In genomic region chr14:33246476-33246875, GRCm38 (mm10) we compare ENCODE assay signal across 8 mouse cellular contexts. TPM values are rescaled to one million over a fixed set of nuclear protein-coding genes. Genes with fewer than 3 reads are reported as not detected.
DNase-seq lines count a peak whose midpoint lies in the region; ATAC-seq and TF ChIP-seq lines count a peak whose summit lies in the region.

No protein-coding gene starts in this region.

- H3K9me3 ChIP-seq in neural tube, embryonic 15.5 days (replicated peaks), result no peaks in the 10 kb centered on the region
- H3K9me3 ChIP-seq in limb, embryonic 10.5 days (replicated peaks), result no peaks in the 10 kb centered on the region

- peaks cover 18% of the 10 kb centered on the region for H3K4me1 ChIP-seq in neural tube, embryonic 15.5 days
- H3K4me1 ChIP-seq in limb, embryonic 10.5 days, result peaks cover 47% of the 10 kb centered on the region

- H3K9ac ChIP-seq in neural tube, embryonic 15.5 days (replicated peaks), result no peak overlapping the region

- no peak overlapping the region for H3K27ac ChIP-seq in neural tube, embryonic 15.5 days (replicated peaks)
- no peak overlapping the region for H3K27ac ChIP-seq in limb, embryonic 10.5 days

- TF ChIP-seq CTCF in brain, embryonic 14.5 days (IDR thresholded peaks at IDR 0.05; ENCODE audit: borderline replicate concordance, extremely low read depth, insufficient read depth, insufficient read length), result peak; percentile 46; the same call in 1 of the 2 replicates

- H3K36me3 ChIP-seq in neural tube, embryonic 15.5 days, result no peaks in the 10 kb centered on the region
- H3K36me3 ChIP-seq in limb, embryonic 10.5 days, result no peaks in the 10 kb centered on the region

- H3K4me3 ChIP-seq in neural tube, embryonic 15.5 days (replicated peaks), result no peak overlapping the region
- no peak overlapping the region for H3K4me3 ChIP-seq in limb, embryonic 10.5 days

- 34% methylated on average over 8 of the region's 8 CpGs for WGBS in neural tube, embryonic 15.5 days
- 26% methylated on average over 8 of the region's 8 CpGs for WGBS in limb, embryonic 10.5 days

- no peak overlapping the region for H3K4me2 ChIP-seq in neural tube, embryonic 15.5 days

- H3K27me3 ChIP-seq in neural tube, embryonic 15.5 days (replicated peaks), result peaks cover 11% of the 10 kb centered on the region
- H3K27me3 ChIP-seq in limb, embryonic 10.5 days (ENCODE audit: low read depth, poor library complexity, severe bottlenecking), result peaks cover 25% of the 10 kb centered on the region

- ATAC-seq in cerebellum, adult (ENCODE audit: insufficient number of reproducible peaks, low FRiP score, low TSS enrichment), result no peak
- no peak for ATAC-seq in neural tube, embryonic 15.5 days (ENCODE audit: low FRiP score)

- intact Hi-C loops in gastrocnemius, postnatal 14 days (cut with DNase I; ENCODE audit: low total_unique reads), result no loop called here

- TF ChIP-seq POLR2A in brain, embryonic 14.5 days (IDR thresholded peaks at IDR 0.05; ENCODE audit: borderline replicate concordance, extremely low read depth, insufficient read depth, insufficient read length, poor library complexity, severe bottlenecking), result no peak

- DNase-seq in cerebellum, adult 11 months, result peak; percentile 33
- peak; percentile 32 for DNase-seq in neural tube, embryonic 10.5 days (ENCODE audit: extremely low spot score, low spot score)
- DNase-seq in brain, embryonic 14.5 days (ENCODE audit: low read depth), result no peak
- DNase-seq in gastrocnemius, postnatal 14 days, result peak; percentile 66
- DNase-seq in limb, embryonic 10.5 days (ENCODE audit: low spot score), result peak; percentile 55
- DNase-seq in thymus, postnatal 4 days, result peak; percentile 53

RNA-seq across cellular contexts. Expression of gene Arhgap22, which starts 32.6 kb away (rescaled TPM):
- 3.3 and 3.9 TPM in 2 replicates for polyA plus RNA-seq in neural tube, embryonic 15.5 days (2015; fragmentation: Nextera tagmentation; extraction: Ambion mirVana)
- 1.1 and 1.9 TPM in 2 replicates for polyA plus RNA-seq in brain, embryonic 14.5 days (2012; rRNA removed)
- total RNA-seq in gastrocnemius, postnatal 14 days (2021), result 1 to 10 TPM in 1 of 2 experiments, under 1 TPM in 1; 0.86 to 2.1 TPM
- 2.4 and 3.9 TPM in 2 replicates for polyA plus RNA-seq in limb, embryonic 10.5 days (2016; fragmentation: Nextera tagmentation; extraction: Ambion mirVana)
